Mouse (Mus musculus) CH12.LX (cell line): Measurements from ENCODE around the gene Ldlrad2.

Experiments used
- CTCF ChIP-seq, 2 experiments: IDR thresholded peaks in 1 of 2; conservative IDR thresholded peaks in 1 of 2; 2 replicates each; pipeline ENCODE4 v1.5.1; 2011 to 2012; ENCODE audit warnings: low read depth in 2 of 2, low read length in 2 of 2, improper control_type of control experiment in 1 of 2, inconsistent platforms in 1 of 2, mild to moderate bottlenecking in 1 of 2, moderate library complexity in 1 of 2
- E2F4 ChIP-seq: IDR thresholded peaks from 2 replicates; pipeline ENCODE4 v1.6.1; 2011; ENCODE audit warnings: low read depth, low read length, improper control_type of control experiment; ENCODE audit not compliant: insufficient replicate concordance
- EP300 ChIP-seq: IDR thresholded peaks from 2 replicates; pipeline ENCODE4 v1.6.1; 2011; ENCODE audit warnings: low read length, improper control_type of control experiment
- MAX ChIP-seq: IDR thresholded peaks from 2 replicates; pipeline ENCODE4 v1.6.1; 2011; ENCODE audit warnings: low read length, improper control_type of control experiment
- MAZ ChIP-seq: IDR thresholded peaks from 2 replicates; pipeline ENCODE4 v1.6.1; 2012; ENCODE audit warnings: low read depth, mild to moderate bottlenecking, inconsistent platforms, low read length, improper control_type of control experiment, moderate library complexity
- MEF2A ChIP-seq: IDR thresholded peaks from 2 replicates; pipeline ENCODE4 v1.6.1; 2014; ENCODE audit warnings: low read depth, mild to moderate bottlenecking, inconsistent platforms, low read length, improper control_type of control experiment, borderline replicate concordance
- POLR2A ChIP-seq: IDR thresholded peaks from 2 replicates; pipeline ENCODE4 v1.6.1; 2011; ENCODE audit warnings: low read depth, mild to moderate bottlenecking, improper control_type of control experiment, low read length
- POLR2AphosphoS2 ChIP-seq: IDR thresholded peaks from 2 replicates; pipeline ENCODE4 v1.6.1; 2011; ENCODE audit warnings: low read depth, low read length, improper control_type of control experiment
- RCOR1 ChIP-seq: conservative IDR thresholded peaks from 2 replicates; pipeline ENCODE4 v1.6.1; 2012; ENCODE audit warnings: low read depth, mild to moderate bottlenecking, inconsistent platforms, low read length, improper control_type of control experiment
- SMC3 ChIP-seq: IDR thresholded peaks from 2 replicates; pipeline ENCODE4 v1.6.1; 2011; ENCODE audit warnings: low read depth, low read length, improper control_type of control experiment
- USF1 ChIP-seq: IDR thresholded peaks from 2 replicates; pipeline ENCODE4 v1.6.1; 2014; ENCODE audit warnings: low read depth, mild to moderate bottlenecking, inconsistent platforms, low read length, improper control_type of control experiment

DNA sequence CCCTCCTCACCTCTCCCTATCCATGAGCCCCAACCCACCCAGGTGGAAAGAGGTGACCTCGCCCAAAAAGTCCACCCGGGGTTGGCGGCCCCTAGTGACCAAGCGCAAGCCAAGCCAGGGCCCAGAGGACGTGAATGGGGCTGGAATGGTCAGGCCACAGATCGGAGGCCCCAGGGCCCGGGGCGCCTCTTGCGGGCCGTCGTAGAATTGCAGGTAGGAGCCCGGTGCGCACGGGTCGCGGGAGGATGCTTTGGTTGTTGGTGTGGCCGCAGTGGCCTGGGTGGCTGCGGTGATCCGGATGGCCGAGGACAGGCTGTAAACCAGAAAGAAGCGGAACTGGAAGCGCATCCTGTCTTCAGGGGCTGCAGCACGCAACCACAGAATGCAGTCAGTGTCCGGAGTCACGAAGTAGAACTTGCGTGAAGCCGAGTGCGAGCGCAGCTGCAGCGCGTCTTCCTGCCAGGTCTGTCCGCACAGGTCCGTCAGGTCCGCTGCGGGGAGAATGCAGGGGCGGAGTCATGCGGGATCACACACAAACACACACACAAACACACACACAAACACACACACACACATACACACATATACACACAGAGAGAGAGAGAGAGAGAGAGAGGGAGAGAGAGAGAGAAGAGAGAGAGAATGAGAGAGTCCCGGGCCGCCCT, 3.9 kb upstream of the Ldlrad2 start:
- no peak for TF ChIP-seq POLR2A
- TF ChIP-seq CTCF (conservative IDR thresholded peaks at IDR 0.05 in 1 of 2, IDR thresholded peaks at IDR 0.05 in 1 of 2; ENCODE audit: low read depth in 2 of 2, low read length in 2 of 2) = peak in 1 of 2 experiments; percentile 71; a peak in 2 of 4 replicates
- TF ChIP-seq EP300 = no peak
- no peak for TF ChIP-seq MEF2A
- no peak for TF ChIP-seq MAZ
- no peak for TF ChIP-seq POLR2AphosphoS2
- no peak for TF ChIP-seq RCOR1
- TF ChIP-seq MAX = no peak
- peak; percentile 22 for TF ChIP-seq SMC3
- TF ChIP-seq E2F4 = no peak
- no peak for TF ChIP-seq USF1
